Mouse (Mus musculus) forebrain, embryonic 14.5 days (tissue): ENCODE measurements around the gene Tfrc. TPM values are rescaled to one million over a fixed set of nuclear protein-coding genes. Genes with fewer than 3 reads are reported as not detected.

Experiments
- ATAC-seq: fragments of 200-750 bp; cut with Nextera tagmentation; 2 replicates; pipeline ENCODE4 v1.8.0; 2017; ENCODE audit warnings: mild to moderate bottlenecking, moderate library complexity
- DNase-seq: peaks from one replicate; pipeline ENCODE4 v3.0.0-alpha.2; 2015; ENCODE audit warnings: low spot score
- H3K27ac ChIP-seq: fragments of 300-500 bp; sonication (generic); 2 replicates; pipeline ENCODE4 v1.5.1; 2014; ENCODE audit warnings: low read depth, mild to moderate bottlenecking, control low read depth, low read length, moderate library complexity
- H3K27me3 ChIP-seq: fragments of 300-500 bp; sonication (generic); replicated peaks from 2 replicates; pipeline ENCODE4 v1.6.1; 2014; ENCODE audit warnings: low read length, control low read depth, mixed read lengths; ENCODE audit not compliant: control insufficient read depth, insufficient read depth
- H3K36me3 ChIP-seq: fragments of 300-500 bp; sonication (generic); 2 replicates; pipeline ENCODE4 v1.6.1; 2014; ENCODE audit warnings: low read length, control low read depth; ENCODE audit not compliant: control insufficient read depth, insufficient read depth
- H3K4me1 ChIP-seq: fragments of 300-500 bp; sonication (generic); 2 replicates; pipeline ENCODE4 v1.6.1; 2014; ENCODE audit warnings: antibody characterized with exemption, low read length, control low read depth; ENCODE audit not compliant: control insufficient read depth, insufficient read depth
- H3K4me2 ChIP-seq: fragments of 300-500 bp; sonication (generic); 2 replicates; pipeline ENCODE4 v1.6.1; 2014; ENCODE audit warnings: mild to moderate bottlenecking, control low read depth, low read length
- H3K4me3 ChIP-seq: fragments of 300-500 bp; sonication (generic); 2 replicates; pipeline ENCODE4 v1.5.1; 2014; ENCODE audit warnings: low read depth, low read length, control low read depth
- H3K9ac ChIP-seq: fragments of 300-500 bp; sonication (generic); 2 replicates; pipeline ENCODE4 v1.6.1; 2014; ENCODE audit warnings: mild to moderate bottlenecking, low read length, control low read depth, moderate library complexity
- H3K9me3 ChIP-seq: fragments of 300-500 bp; sonication (generic); replicated peaks from 2 replicates; pipeline ENCODE4 v1.6.1; 2016; ENCODE audit warnings: low read length, control low read depth, mixed read lengths; ENCODE audit not compliant: control insufficient read depth
- WGBS: fragments of 180-500 bp; shearing (Covaris S2); extraction: QIAGEN DNeasy Blood & Tissue Kit; methylation state at CpG from one replicate; pipeline ENCODE4 v1.1.7; 2014; 5-methylcytosine and 5-hydroxymethylcytosine counted together
- polyA plus RNA-seq: library from polyadenylated mRNA; unstranded; fragments of >200 nt; fragmentation: Nextera tagmentation; extraction: Ambion mirVana; gene quantifications from 2 replicates; pipeline ENCODE4 v1.2.1, GENCODE M21; 2014

Tfrc gene
- polyA plus RNA-seq: 43.9 and 56.0 TPM in 2 replicates

DNA sequence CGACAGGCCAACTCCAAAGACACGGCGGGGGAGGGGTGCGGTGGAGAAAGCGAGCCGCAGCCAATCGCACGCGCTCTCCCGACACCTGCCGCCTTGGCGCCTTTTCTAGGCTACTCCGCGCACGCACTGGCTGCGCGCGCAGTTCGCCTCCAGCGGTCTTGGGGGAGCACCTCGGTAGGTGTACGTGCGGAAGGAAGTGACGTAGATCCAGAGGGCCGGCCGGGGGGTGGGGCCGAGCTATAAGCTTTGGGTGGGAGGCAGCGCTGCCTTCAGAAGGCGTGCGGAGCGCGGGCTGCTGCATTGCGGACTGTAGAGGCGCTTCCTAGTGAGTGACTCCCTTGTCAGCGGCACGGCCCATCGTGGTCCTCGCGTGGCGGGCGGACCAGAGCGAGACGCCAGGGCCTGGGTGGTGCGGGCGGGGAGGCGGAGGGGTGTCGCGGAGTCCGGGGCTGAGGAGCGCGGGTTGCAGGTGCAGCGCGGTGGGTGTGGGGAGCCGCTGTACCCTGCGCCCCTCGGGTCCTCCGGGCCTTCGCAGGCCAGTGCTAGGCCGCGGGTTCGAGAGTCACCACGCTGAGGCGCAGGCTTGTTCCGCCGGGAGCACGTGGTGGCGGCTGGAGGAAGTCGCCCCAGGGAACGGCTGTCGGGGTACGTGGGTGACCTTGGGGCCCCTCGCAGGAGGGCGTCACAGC lies at the start of gene Tfrc:
Gene Tfrc (plus strand): TSS at position 209 of the 689 bp plus-strand sequence.
- H3K4me1 ChIP-seq: peaks cover 9% of the 10 kb centered on the region
- ATAC-seq (peak; percentile 99), DNase-seq (peak; percentile 100)
- WGBS: under 1% methylated on average over 73 of the region's 73 CpGs
- H3K4me2 ChIP-seq: peak within 1 kb of the TSS; percentile 68
- H3K9ac ChIP-seq: peak within 1 kb of the TSS; percentile 88
- no peaks in the 10 kb centered on the region for H3K9me3 ChIP-seq
- no peaks in the 10 kb centered on the region for H3K27me3 ChIP-seq
- H3K36me3 ChIP-seq: no peaks in the 10 kb centered on the region; the same call in 1 of the 2 replicates
- peak within 1 kb of the TSS; percentile 95 for H3K27ac ChIP-seq
- H3K4me3 ChIP-seq: peak within 1 kb of the TSS; percentile 88

DNA sequence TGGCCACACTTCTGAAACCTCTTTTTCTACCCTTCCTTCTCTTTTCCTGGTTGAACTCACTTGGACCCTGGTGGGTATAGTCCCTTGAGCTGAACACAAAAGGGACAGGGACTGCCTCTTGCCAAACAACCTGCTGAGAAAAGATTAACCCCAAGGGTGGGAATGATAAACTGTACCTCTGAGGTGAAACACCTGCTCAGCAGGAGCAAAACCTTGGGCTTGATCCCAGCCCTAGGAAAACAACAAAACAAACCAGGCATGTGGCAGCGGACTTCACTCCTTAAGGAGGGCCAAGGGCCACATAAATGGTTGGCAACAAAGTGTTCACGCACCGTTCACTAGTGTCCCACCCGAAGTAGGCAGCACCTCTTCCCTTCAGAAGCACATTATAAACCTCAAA lies 49.2 kb upstream of the Tfrc start:
- Histone ChIP-seq H3K36me3 (no peaks in the 10 kb centered on the region), H3K27me3 (no peaks in the 10 kb centered on the region), H3K4me3 (no peak overlapping the region), H3K4me1 (no peaks in the 10 kb centered on the region), H3K4me2 (no peak overlapping the region), H3K27ac (no peak overlapping the region), H3K9ac (no peak overlapping the region), H3K9me3 (no peaks in the 10 kb centered on the region)
- WGBS: 64% methylated on average over 4 of the region's 4 CpGs
- DNase-seq (no peak), ATAC-seq (no peak)

DNA sequence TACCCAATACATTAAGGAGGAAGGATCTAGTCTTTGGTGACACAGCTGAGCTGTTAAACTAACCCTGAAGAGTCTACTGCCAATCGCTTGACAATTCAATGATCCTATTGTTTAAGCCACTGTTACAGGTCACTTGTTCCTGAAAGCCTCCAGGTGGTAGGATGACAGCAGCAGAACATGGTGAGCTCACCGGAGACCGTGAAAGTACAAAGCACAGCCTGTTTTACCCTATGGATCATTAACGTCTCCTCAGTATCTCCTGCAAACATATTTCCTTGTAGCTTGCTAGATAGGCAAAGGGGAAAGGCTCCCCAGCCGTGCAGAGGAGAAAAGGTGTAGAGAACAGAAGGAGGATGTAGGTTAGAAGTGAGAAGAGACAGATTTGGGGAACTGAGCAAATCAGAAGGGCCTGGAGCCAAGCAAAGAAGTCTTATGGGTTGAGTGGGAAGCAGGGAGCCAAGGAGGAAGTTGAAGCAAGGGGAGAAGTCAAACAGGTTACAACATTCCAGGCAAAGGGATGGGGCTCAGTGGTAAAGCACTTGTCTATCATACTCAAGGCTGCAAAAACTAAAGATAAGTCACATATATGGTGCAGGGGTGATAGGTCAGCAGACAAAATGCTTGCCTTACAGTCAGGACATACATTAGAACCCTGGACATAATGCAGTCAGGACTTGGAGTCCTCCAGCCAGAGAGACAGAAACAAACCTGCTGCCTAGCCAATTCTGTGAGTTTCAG lies 45.5 kb upstream of the Tfrc start:
- H3K4me3 ChIP-seq: no peak overlapping the region
- H3K4me1 ChIP-seq: no peaks in the 10 kb centered on the region
- H3K27ac ChIP-seq: no peak overlapping the region
- no peak overlapping the region for H3K9ac ChIP-seq
- H3K27me3 ChIP-seq: no peaks in the 10 kb centered on the region
- ATAC-seq (no peak), DNase-seq (no peak)
- no peak overlapping the region for H3K4me2 ChIP-seq
- no peaks in the 10 kb centered on the region for H3K9me3 ChIP-seq
- 82% methylated on average over 5 of the region's 5 CpGs for WGBS
- H3K36me3 ChIP-seq: no peaks in the 10 kb centered on the region

DNA sequence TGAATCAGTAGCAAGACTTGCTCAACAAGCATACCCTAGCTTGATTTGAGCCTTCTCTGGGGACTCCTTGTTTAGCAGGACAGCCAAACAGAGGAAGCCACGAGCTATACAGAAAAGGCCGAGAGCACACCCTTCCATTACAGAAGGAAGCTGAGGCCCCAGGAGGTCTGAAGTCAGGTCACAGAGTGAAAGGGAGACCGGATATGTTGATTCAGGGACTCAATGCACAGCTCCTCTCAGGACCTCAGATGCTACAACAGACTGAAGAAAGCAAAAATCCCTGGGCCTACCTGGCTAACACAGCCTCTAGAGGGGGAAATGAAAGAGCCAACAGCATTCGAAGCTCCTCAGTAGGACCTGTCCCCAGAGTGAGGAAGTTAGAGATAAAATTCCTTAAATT lies 41.4 kb upstream of the Tfrc start:
- ATAC-seq (no peak), DNase-seq (no peak)
- no peak overlapping the region for H3K4me3 ChIP-seq
- no peak overlapping the region for H3K9ac ChIP-seq
- no peaks in the 10 kb centered on the region for H3K36me3 ChIP-seq
- H3K27me3 ChIP-seq: no peaks in the 10 kb centered on the region
- H3K4me1 ChIP-seq: no peaks in the 10 kb centered on the region
- no peaks in the 10 kb centered on the region for H3K9me3 ChIP-seq
- no peak overlapping the region for H3K4me2 ChIP-seq
- 74% methylated on average over 4 of the region's 4 CpGs for WGBS
- no peak overlapping the region for H3K27ac ChIP-seq

DNA sequence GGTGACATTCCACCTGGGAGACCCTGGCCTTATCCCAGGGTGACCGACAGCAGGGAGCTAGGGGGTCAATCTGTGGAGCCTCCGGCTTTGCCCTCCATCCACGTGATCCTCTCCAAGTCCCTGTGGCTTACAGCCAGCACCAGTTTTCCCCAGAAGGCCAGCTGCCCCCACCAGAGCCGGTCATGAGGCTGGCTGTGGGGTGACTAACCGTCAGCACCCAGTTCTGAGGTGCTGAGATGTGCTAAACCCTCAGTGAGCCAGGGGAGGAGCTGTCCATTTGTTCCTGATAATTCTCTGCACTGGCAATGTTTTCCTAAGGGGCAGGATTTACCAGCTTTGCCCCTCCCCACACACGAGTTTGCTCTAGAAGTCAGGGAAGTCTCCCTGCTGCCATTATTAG lies 40.3 kb upstream of the Tfrc start:
- DNase-seq (no peak), ATAC-seq (no peak)
- Histone ChIP-seq H3K27me3 (no peaks in the 10 kb centered on the region), H3K36me3 (no peaks in the 10 kb centered on the region), H3K9ac (no peak overlapping the region), H3K27ac (no peak overlapping the region), H3K4me1 (no peaks in the 10 kb centered on the region), H3K9me3 (no peaks in the 10 kb centered on the region), H3K4me2 (no peak overlapping the region), H3K4me3 (no peak overlapping the region)
- 80% methylated on average over 6 of the region's 6 CpGs for WGBS

DNA sequence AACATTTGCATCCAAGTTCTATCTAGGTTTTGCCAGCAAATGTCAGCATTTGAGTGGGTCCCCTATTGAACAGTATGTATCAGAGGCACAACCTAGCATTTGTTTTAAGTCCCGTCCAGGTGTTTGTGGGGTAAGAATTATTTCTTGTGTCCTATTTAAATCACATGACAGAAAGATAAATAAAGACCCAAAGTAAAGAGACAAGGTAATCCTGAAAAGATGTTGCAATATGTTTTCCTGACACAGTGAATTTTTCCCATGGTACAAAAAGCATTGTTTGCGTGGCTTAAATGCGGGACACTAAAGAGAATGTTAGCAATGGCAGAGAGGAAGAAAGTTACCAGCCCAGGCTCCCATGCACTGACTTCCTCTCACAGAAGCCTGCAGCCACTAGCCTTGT lies 38.7 kb upstream of the Tfrc start:
- Histone ChIP-seq H3K4me3 (no peak overlapping the region), H3K4me1 (no peaks in the 10 kb centered on the region), H3K27me3 (no peaks in the 10 kb centered on the region), H3K9me3 (no peaks in the 10 kb centered on the region), H3K4me2 (no peak overlapping the region), H3K36me3 (no peaks in the 10 kb centered on the region), H3K9ac (no peak overlapping the region), H3K27ac (no peak overlapping the region)
- DNase-seq (no peak), ATAC-seq (no peak)
- 91% methylated on average over 3 of the region's 3 CpGs for WGBS

DNA sequence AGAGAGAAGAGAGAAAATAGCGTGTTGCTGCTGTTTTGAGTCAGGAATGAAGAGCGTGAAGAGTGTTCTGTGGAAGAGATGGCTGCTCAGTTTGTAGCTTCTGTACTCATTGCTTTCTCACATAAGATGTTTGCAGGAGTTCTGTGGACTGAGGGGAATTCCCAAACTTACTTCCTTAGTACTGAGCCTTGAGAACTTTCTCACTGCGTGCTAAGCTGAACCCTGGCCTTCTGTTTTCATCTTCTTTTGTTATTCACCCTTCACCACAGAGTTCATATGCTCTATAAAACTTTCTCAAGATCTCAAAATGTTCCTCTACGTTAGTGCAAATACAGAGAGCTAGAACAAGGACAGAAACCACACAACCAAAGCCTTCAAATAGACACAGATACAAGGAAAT lies 36.2 kb upstream of the Tfrc start:
- H3K36me3 ChIP-seq: no peaks in the 10 kb centered on the region
- ATAC-seq: no peak

DNA sequence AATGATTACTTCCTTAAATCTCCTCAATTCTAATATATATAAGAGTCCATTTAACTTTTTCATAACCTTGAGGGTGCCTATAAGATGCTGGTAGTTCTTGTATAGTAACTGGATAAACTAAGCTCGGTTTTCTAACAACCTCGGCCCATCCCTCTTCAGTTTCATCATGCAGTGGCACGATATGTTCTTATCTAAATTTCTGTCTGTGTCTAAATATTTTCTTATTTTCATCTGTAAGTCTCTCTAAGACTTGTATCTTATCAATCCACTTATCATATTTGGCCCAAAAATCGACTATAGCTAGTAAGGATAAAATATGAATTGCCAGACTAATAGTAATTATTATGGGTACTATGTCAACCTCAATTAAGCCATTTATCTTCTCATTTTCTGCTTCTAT lies 22.2 kb upstream of the Tfrc start:
- Histone ChIP-seq H3K4me2 (no peak overlapping the region), H3K9me3 (no peaks in the 10 kb centered on the region), H3K36me3 (no peaks in the 10 kb centered on the region), H3K4me3 (no peak overlapping the region), H3K27me3 (no peaks in the 10 kb centered on the region), H3K4me1 (no peaks in the 10 kb centered on the region), H3K27ac (no peak overlapping the region), H3K9ac (no peak overlapping the region)
- ATAC-seq (no peak), DNase-seq (no peak)
- WGBS: 89% methylated on average over 4 of the region's 4 CpGs

More for the DNA sequence above, 36.2 kb upstream of the Tfrc start:
- no peak overlapping the region for H3K27ac ChIP-seq
- H3K27me3 ChIP-seq: no peaks in the 10 kb centered on the region
- 82% methylated on average over 4 of the region's 4 CpGs for WGBS
- H3K9ac ChIP-seq: no peak overlapping the region
- no peaks in the 10 kb centered on the region for H3K4me1 ChIP-seq
- DNase-seq: no peak
- no peaks in the 10 kb centered on the region for H3K9me3 ChIP-seq
- no peak overlapping the region for H3K4me2 ChIP-seq
- H3K4me3 ChIP-seq: no peak overlapping the region

DNA sequence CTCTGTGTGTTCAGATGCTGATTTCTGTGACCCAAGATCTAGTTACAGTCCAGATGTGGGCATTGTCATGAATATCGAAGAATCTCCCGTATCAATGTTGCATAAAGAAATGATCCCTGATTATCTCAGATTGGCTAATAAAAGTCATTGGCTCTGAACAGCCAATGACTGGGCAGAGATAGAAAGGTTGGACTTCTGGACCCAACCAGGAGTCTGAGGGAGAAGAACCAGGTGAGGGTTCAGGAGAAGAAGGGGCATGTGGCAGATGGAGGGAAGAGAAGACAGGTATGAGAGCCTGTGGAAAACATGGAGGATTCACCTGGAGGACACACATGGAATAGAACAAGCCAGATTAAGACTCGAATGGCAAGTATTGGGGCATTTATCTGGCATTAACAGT lies 20.2 kb upstream of the Tfrc start:
- Histone ChIP-seq H3K9ac (no peak overlapping the region), H3K27ac (no peak overlapping the region), H3K4me1 (no peaks in the 10 kb centered on the region), H3K4me3 (no peak overlapping the region), H3K27me3 (no peaks in the 10 kb centered on the region), H3K9me3 (no peaks in the 10 kb centered on the region), H3K36me3 (no peaks in the 10 kb centered on the region), H3K4me2 (no peak overlapping the region)
- WGBS: 88% methylated on average over 3 of the region's 3 CpGs
- ATAC-seq (no peak), DNase-seq (no peak)
